Mouse (Mus musculus): ENCODE measurements around the gene D16Ertd472e. TPM values are rescaled to one million over a fixed set of nuclear protein-coding genes. Genes with fewer than 3 reads are reported as not detected.

The D16Ertd472e gene
- polyA plus RNA-seq (2016; fragmentation: Nextera tagmentation; extraction: Ambion mirVana): 23.7 and 24.5 TPM in 2 replicates

DNA sequence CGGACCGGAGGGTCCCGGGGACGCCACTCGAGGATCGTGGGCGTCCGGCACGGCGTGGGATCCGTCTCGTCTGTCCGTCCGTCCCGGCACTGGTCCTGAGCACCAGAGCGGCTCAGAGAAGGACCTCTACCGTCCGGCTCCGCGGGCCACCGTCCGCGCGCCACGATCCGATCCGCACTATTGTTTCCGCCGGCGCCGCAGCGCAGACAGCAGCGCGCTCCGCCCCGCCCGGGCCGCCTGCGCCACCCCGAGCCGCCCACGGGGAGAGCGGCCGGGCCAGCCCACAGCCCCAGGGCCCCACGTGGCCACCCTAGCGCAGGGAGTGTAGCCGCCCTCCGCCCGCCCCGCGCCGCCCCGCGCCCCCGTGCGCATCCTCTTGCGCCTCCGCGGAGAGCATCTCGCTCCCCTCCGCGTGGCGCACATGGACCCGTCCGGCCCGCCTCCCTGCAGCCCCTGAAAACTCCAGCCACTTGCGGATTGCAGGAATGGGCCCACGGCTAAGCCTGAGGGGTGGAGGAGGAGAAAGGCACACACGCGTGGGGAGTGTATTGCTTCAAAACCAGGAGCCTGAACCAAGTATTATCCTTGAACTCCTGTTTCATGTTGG is at the start of gene D16Ertd472e:
D16Ertd472e (minus strand) TSS at position 231 of the 607 bp plus-strand sequence.
- no peaks in the 10 kb centered on the region for H3K9me3 ChIP-seq (replicated peaks)
- H3K4me3 ChIP-seq: peak within 1 kb of the TSS; percentile 85
- under 1% methylated on average over 69 of the region's 70 CpGs for WGBS
- H3K36me3 ChIP-seq: peaks cover 17% of the 10 kb centered on the region
- peaks cover 36% of the 10 kb centered on the region for H3K4me1 ChIP-seq
- H3K27ac ChIP-seq: peak within 1 kb of the TSS; percentile 97
- peak; percentile 92 for DNase-seq (ENCODE audit: low spot score)
- H3K27me3 ChIP-seq (ENCODE audit: low read depth, poor library complexity, severe bottlenecking): no peaks in the 10 kb centered on the region

DNA sequence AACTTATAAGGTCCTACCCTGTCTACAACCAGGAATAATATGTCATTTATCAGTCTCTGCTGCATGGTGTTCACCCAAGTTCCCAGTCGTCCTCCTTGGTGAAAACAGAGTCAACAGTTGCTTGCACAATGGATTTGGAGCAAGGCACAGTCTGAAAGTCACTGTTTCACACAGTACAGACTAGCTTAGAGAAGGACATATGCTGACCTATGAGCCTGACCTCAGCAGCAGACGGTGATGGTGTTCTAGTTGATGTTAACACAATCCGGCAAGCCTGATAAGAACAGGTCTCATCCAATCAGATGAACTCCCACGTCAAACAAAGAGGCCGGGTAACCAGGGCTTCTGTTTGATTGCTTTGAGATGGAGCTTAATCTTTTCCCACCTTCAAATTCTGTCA is 46.2 kb upstream of the D16Ertd472e start:
- Histone ChIP-seq H3K4me3 (no peak overlapping the region), H3K4me1 (no peaks in the 10 kb centered on the region), H3K27ac (no peak overlapping the region), H3K9me3 (replicated peaks) (no peaks in the 10 kb centered on the region), H3K27me3 (ENCODE audit: low read depth, poor library complexity, severe bottlenecking) (no peaks in the 10 kb centered on the region), H3K36me3 (no peaks in the 10 kb centered on the region)
- DNase-seq (ENCODE audit: low spot score): no peak
- WGBS: 70% methylated on average over 5 of the region's 5 CpGs

DNA sequence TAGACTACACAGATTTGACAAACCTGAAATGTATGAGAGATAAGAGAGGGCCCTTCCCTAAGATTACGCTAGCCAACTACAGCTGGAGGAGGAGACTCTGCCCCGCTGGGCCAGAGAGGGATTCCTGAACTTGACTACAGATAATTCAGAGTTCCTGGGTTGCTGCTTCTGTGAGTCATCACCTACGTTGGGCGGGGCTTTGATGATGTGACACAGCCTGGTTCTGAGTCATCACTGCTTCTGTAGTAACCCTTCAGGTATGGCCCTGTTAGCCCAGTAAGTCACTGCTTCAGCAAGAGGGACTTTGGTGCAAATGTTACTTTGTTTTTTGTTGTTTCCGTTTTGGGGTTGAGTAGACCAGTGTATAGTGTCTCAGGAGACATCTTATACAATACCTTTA is 42.9 kb upstream of the D16Ertd472e start:
- 85% methylated on average over 5 of the region's 5 CpGs for WGBS
- H3K36me3 ChIP-seq: no peaks in the 10 kb centered on the region
- H3K4me3 ChIP-seq: no peak overlapping the region
- no peaks in the 10 kb centered on the region for H3K9me3 ChIP-seq (replicated peaks)
- H3K27me3 ChIP-seq (ENCODE audit: low read depth, poor library complexity, severe bottlenecking): no peaks in the 10 kb centered on the region
- H3K4me1 ChIP-seq: no peaks in the 10 kb centered on the region
- no peak overlapping the region for H3K27ac ChIP-seq
- no peak for DNase-seq (ENCODE audit: low spot score)

DNA sequence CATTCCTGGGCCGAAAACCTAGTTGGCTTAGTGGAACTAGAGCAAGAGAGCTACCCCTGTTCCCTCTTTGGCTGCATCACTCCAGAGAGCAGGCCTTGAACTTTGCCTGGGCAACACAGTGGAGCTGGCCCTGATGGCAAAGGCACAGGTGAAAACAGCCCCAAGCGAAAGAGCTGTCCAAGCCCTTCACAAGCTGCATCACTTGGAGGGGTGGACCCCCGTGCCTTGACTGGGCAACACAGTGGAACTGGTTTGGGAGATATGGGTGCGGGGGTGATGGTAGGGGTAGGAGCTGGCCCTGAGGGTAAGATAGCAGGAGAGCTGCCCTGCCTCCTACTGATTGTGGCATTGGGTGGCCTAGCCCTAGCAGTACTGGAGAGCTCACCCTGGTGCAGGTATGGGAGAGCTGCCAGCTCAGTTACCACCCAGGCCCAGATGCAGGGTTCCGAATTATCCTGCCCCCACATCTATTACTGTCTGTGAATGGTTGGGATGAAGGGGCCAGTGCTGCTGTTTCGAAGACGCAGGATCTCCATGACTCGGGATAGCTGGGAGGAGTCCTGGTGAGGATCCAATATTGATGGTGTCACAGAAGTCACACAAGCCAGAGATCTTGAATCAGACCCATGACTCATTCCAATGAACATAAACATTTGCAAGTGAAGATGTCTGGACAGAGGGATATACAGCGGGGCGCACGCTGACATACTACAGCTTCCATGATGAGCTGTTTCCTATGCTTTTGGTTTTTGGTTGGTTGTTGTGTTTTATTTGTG is 41.4 kb upstream of the D16Ertd472e start:
- H3K27ac ChIP-seq: no peak overlapping the region
- no peak overlapping the region for H3K4me3 ChIP-seq
- WGBS: 95% methylated on average over 11 of the region's 11 CpGs
- H3K4me1 ChIP-seq: no peaks in the 10 kb centered on the region
- DNase-seq (ENCODE audit: low spot score): no peak
- no peaks in the 10 kb centered on the region for H3K9me3 ChIP-seq (replicated peaks)
- H3K27me3 ChIP-seq (ENCODE audit: low read depth, poor library complexity, severe bottlenecking): no peaks in the 10 kb centered on the region
- H3K36me3 ChIP-seq: no peaks in the 10 kb centered on the region

DNA sequence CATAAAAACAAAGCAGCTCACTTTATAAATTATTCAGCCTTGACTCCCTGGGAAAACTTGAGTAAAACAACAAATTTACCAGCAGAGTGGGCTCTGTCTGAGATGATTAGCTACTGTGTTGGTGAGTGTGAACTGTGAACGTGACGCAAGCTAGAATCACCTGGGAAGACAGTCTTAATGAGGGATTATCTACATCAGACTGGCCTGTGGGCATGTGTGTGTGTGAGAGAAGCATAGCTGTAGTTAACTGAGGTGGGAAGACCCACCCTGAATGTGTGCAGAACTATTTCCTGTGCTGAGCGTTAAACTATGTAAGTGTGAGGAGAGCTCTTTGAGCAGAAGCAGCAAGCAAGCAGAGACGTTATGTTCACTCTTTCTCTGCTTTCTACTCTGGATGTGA is 29.7 kb upstream of the D16Ertd472e start:
- H3K27ac ChIP-seq: no peak overlapping the region
- WGBS: 41% methylated on average over 4 of the region's 4 CpGs
- no peak for DNase-seq (ENCODE audit: low spot score)
- H3K4me1 ChIP-seq: peaks cover 6% of the 10 kb centered on the region; the same call in 1 of the 2 replicates
- no peak overlapping the region for H3K4me3 ChIP-seq
- H3K36me3 ChIP-seq: no peaks in the 10 kb centered on the region; the same call in 1 of the 2 replicates
- 0 out of 2 replicates have a peak, but pooled peaks cover 5% of the 10 kb centered on the region for H3K9me3 ChIP-seq (replicated peaks)
- H3K27me3 ChIP-seq (ENCODE audit: low read depth, poor library complexity, severe bottlenecking): no peaks in the 10 kb centered on the region

DNA sequence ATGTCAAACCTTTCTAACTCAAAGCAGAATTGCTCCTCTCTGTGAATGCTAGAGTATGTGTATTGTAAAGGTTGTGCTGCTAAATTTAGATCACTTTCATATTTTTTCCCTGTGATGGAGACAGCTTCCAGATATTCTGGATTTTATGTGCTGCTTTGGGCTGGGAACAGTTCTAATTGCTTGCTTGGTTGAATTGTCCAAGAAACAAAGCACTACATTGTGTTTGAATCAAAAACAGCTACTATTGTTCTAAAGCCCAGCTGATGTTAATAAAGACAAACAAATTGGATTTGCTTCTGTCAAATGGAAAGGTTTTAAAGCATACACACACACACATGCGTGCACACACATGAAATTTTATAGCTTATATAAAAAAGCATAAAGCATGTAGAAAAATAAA is 22.4 kb upstream of the D16Ertd472e start:
- no peak overlapping the region for H3K27ac ChIP-seq
- H3K36me3 ChIP-seq: no peaks in the 10 kb centered on the region; the same call in 1 of the 2 replicates
- H3K4me3 ChIP-seq: no peak overlapping the region
- 91% methylated on average over 1 of the region's 1 CpGs for WGBS
- H3K4me1 ChIP-seq: no peaks in the 10 kb centered on the region
- 0 out of 2 replicates have a peak, but pooled peaks cover 5% of the 10 kb centered on the region for H3K9me3 ChIP-seq (replicated peaks)
- DNase-seq (ENCODE audit: low spot score): no peak
- H3K27me3 ChIP-seq (ENCODE audit: low read depth, poor library complexity, severe bottlenecking): no peaks in the 10 kb centered on the region

DNA sequence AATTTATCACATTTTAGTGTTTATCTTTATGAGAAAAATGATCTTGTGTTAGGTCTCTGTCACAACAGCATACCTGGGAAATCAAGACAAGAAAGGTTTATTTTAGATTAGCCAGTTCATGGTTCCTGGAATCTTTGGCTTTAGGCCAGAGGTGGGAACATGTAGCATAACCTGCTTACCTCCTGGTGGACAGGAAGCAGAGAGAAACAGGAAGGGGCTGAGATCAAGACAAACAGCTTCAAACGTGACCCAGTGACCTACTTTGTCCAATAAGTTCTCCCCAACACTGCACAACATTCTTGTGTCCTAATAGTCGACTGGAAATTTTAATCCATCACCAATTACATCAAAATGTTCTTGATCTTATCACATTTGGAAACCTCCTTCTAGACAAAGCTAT is 19.9 kb upstream of the D16Ertd472e start:
- Histone ChIP-seq H3K4me3 (no peak overlapping the region), H3K4me1 (no peaks in the 10 kb centered on the region), H3K27ac (no peak overlapping the region), H3K9me3 (replicated peaks) (no peaks in the 10 kb centered on the region), H3K36me3 (no peaks in the 10 kb centered on the region), H3K27me3 (ENCODE audit: low read depth, poor library complexity, severe bottlenecking) (no peaks in the 10 kb centered on the region)
- DNase-seq (ENCODE audit: low spot score): no peak
- WGBS: 71% methylated on average over 2 of the region's 2 CpGs

DNA sequence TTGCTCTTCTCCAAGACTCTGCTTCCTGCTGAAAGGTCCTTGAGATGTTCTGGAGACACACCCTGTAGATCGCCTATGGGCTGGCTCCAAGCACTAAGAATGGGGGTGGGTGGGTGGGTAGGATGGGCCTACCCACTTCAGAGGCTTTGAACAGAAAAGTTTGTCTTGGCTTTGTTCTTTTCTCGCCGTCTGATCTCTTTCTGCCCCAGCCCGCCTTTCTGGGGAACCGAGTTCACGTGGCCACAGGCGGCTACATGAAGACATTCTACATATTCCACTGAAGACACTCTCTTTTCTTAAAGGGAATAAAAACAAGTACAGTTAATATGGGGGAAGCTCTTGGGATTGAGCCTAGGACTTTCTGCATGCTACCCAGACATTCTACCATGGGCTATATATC is 19.3 kb upstream of the D16Ertd472e start:
- no peaks in the 10 kb centered on the region for H3K9me3 ChIP-seq (replicated peaks)
- H3K36me3 ChIP-seq: no peaks in the 10 kb centered on the region
- no peak for DNase-seq (ENCODE audit: low spot score)
- H3K27ac ChIP-seq: no peak overlapping the region
- H3K4me1 ChIP-seq: no peaks in the 10 kb centered on the region
- H3K27me3 ChIP-seq (ENCODE audit: low read depth, poor library complexity, severe bottlenecking): no peaks in the 10 kb centered on the region
- 97% methylated on average over 7 of the region's 7 CpGs for WGBS
- H3K4me3 ChIP-seq: no peak overlapping the region

DNA sequence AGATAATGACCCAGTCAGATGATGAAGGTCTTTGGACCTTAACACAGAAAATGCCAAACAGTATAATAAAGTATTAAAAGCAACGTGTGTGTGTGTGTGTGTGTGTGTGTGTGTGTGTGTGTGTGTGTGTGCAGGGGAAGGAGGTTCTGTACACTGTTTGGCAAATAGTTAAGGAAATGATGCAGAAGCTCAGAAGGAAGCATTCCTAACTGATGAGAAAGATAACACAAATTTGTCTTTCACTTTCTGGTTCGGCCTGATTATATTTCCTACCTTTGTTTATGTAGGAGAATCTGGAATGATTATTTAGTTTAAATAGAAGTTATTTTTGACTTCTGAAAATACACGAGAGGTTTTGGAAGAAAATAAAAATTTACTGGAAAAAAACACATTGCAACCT is 17.6 kb upstream of the D16Ertd472e start:
- no peaks in the 10 kb centered on the region for H3K4me1 ChIP-seq
- no peak for DNase-seq (ENCODE audit: low spot score)
- 82% methylated on average over 3 of the region's 3 CpGs for WGBS

DNA sequence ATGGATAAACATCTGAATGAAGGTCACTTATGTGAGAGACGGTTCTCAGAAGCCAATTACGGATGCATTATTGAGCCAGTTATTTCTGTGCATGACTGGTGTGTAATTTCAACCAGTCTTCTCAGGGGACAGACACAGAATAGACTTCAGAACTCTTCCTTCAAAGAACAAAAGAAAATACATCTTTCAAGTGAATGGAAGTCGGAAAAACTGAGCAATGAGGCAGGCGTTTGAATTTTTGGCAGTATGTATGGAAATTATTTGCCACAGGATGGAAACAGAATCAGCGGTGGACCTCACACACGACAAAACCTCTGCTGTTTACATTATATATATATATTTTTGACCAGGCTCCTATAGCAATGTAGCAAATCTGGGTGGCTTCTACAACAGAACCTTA is 14.6 kb upstream of the D16Ertd472e start:
- DNase-seq (ENCODE audit: low spot score): no peak
- WGBS: 93% methylated on average over 6 of the region's 6 CpGs
- Histone ChIP-seq H3K4me3 (no peak overlapping the region), H3K9me3 (replicated peaks) (no peaks in the 10 kb centered on the region), H3K4me1 (no peaks in the 10 kb centered on the region), H3K36me3 (no peaks in the 10 kb centered on the region), H3K27me3 (ENCODE audit: low read depth, poor library complexity, severe bottlenecking) (no peaks in the 10 kb centered on the region), H3K27ac (no peak overlapping the region)

More for the DNA sequence above, 17.6 kb upstream of the D16Ertd472e start:
- H3K9me3 ChIP-seq (replicated peaks): no peaks in the 10 kb centered on the region
- no peaks in the 10 kb centered on the region for H3K27me3 ChIP-seq (ENCODE audit: low read depth, poor library complexity, severe bottlenecking)
- no peak overlapping the region for H3K27ac ChIP-seq
- no peaks in the 10 kb centered on the region for H3K36me3 ChIP-seq
- H3K4me3 ChIP-seq: no peak overlapping the region

DNA sequence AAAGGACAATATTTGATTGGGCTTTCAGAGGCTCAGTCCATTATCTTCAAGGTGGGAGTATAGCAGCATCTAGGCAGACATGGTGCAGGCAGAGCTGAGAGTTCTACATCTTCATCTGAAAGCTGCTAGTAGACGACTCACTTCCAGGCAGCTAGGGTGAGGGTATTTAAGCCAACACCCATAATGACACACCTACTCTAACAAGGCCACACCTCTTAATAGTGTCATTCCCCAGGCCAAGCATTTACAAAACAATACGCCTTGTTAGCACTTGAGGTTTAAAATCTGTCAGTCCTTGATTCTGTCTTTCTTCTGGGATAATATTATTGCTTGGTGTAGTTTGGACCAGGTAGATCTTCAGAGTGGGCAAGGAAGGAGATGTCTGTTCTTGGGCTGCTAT is 12.3 kb upstream of the D16Ertd472e start:
- 71% methylated on average over 2 of the region's 2 CpGs for WGBS

DNA sequence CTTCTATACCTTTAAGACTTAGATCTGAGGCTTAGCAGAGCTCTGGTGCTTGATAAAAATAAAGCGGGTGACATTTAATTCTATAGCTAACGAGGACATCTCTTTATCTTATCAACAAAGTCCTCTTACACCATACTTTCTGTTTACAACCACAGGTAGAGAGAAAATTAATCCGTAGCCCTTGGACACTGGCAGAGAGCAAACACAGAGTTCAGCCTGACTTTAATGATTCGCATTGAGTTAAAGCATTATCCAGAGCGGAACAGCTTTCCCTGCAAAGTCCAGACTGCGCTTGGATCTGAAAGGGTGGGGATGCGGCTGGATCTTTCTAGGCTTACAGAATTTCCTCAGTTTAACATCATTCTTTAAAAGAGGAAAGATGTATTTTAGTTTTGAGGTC is 10.1 kb upstream of the D16Ertd472e start:
- no peaks in the 10 kb centered on the region for H3K4me1 ChIP-seq
- H3K9me3 ChIP-seq (replicated peaks): no peaks in the 10 kb centered on the region
- no peaks in the 10 kb centered on the region for H3K27me3 ChIP-seq (ENCODE audit: low read depth, poor library complexity, severe bottlenecking)
- WGBS: 89% methylated on average over 7 of the region's 7 CpGs
- DNase-seq (ENCODE audit: low spot score): no peak
- H3K36me3 ChIP-seq: no peaks in the 10 kb centered on the region
- no peak overlapping the region for H3K4me3 ChIP-seq
- H3K27ac ChIP-seq: no peak overlapping the region

More for the DNA sequence above, 12.3 kb upstream of the D16Ertd472e start:
- Histone ChIP-seq H3K4me1 (no peaks in the 10 kb centered on the region), H3K4me3 (no peak overlapping the region), H3K27ac (no peak overlapping the region), H3K9me3 (replicated peaks) (no peaks in the 10 kb centered on the region), H3K36me3 (no peaks in the 10 kb centered on the region), H3K27me3 (ENCODE audit: low read depth, poor library complexity, severe bottlenecking) (no peaks in the 10 kb centered on the region)
- DNase-seq (ENCODE audit: low spot score): no peak

DNA sequence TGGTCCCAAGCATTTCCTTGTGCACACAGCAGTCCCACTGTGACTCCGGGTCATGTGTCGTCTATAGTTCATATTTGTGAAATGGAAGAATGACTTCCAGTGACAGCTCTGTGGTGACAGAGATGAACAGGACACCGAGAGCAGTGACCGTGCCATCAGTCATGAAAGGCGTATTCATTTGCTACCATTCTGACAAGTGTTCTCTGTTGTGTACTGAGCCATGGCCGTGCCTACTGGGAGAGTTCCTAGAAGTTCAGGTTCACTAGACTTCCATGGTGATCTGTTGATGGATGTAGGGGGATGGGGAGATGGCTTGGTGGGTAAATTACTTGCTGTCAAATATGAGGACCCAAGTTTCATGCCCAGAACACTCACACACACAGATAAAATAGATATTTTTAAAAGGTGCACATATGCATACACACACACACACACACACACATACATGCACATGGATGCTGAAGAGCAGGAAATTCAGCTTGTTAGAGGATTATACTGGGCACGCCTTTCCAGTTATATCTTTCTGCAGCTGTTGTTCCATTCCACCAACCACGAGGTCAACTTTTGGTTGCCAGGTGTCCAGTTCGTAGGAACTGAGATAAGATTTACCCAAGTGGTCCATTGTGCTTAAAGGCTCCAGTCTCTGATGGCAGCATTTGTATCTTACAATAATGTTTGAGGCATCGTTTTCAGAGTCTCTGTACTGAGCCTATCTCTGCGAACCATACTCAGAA is 9.3 kb upstream of the D16Ertd472e start:
- Histone ChIP-seq H3K27ac (no peak overlapping the region), H3K9me3 (replicated peaks) (no peaks in the 10 kb centered on the region), H3K27me3 (ENCODE audit: low read depth, poor library complexity, severe bottlenecking) (no peaks in the 10 kb centered on the region), H3K4me3 (no peak overlapping the region), H3K36me3 (no peaks in the 10 kb centered on the region), H3K4me1 (no peaks in the 10 kb centered on the region)
- DNase-seq (ENCODE audit: low spot score): no peak
- 92% methylated on average over 11 of the region's 11 CpGs for WGBS
